11 mouse cellular contexts compared by ENCODE assay signal in the genomic region with DNA sequence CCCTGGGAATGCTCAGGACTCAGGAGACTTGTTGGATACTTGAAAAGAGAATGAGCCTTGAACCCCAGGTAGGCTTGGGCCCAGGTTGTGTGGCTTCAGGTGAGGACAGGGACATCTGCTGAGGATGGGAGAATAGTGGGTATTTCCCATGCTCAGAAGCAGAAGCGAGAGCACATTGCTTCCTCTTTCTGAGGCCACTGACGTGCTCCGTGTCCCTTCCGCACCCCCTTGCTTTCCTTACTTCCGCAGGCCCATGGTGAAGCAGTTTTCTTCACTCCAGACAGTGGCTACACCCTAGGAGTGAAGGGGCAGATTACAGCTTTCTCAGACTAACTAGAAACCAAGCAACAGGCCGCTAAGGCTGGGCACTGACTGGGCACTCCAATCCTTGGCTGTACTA. TPM values are rescaled to one million over a fixed set of nuclear protein-coding genes. Genes with fewer than 3 reads are reported as not detected.
A peak's percentile ranks its signal among the peaks of the same experiment; 100 is the strongest.
DNase-seq lines count a peak whose midpoint lies in the region; ATAC-seq and TF ChIP-seq lines count a peak whose summit lies in the region.
"Had no signal": no experiment of that assay in that cellular context is flagged by ENCODE, and none has a peak within 500 bp of the region (broad histone marks: within the 10 kb centered on the region; RNA-seq: fewer than 3 reads in every experiment).

No protein-coding gene starts in this region.

- no peak for TF ChIP-seq CTCF in stomach, postnatal 0 days (IDR thresholded peaks at IDR 0.05; ENCODE audit: low read depth)

- no peak overlapping the region for H3K4me2 ChIP-seq in stomach, embryonic 16.5 days (ENCODE audit: low read depth, low read length)
- H3K4me2 ChIP-seq in stomach, postnatal 0 days (replicated peaks; ENCODE audit: low read depth) = no peak overlapping the region
- no peak overlapping the region for H3K4me2 ChIP-seq in heart, embryonic 15.5 days
- no peak overlapping the region for H3K4me2 ChIP-seq in hindbrain, embryonic 11.5 days (replicated peaks; ENCODE audit: low read depth, low read length)
- no peak overlapping the region for H3K4me2 ChIP-seq in kidney, embryonic 16.5 days (replicated peaks; ENCODE audit: low read depth, low read length)
- H3K4me2 ChIP-seq: hindbrain, embryonic 15.5 days; stomach, embryonic 15.5 days had no signal

- no peaks in the 10 kb centered on the region for H3K27me3 ChIP-seq in stomach, embryonic 16.5 days (ENCODE audit: control insufficient read depth, insufficient read depth, low read length)
- H3K27me3 ChIP-seq in stomach, postnatal 0 days (ENCODE audit: control insufficient read depth, insufficient read depth, low read length) = no peaks in the 10 kb centered on the region
- 0 out of 2 replicates have a peak, but pooled peaks cover 4% of the 10 kb centered on the region for H3K27me3 ChIP-seq in heart, embryonic 15.5 days
- no peaks in the 10 kb centered on the region for H3K27me3 ChIP-seq in hindbrain, embryonic 11.5 days (ENCODE audit: control insufficient read depth, insufficient read depth, low read length)
- H3K27me3 ChIP-seq in kidney, embryonic 16.5 days (ENCODE audit: insufficient read depth, low read length) = no peaks in the 10 kb centered on the region
- H3K27me3 ChIP-seq: hindbrain, embryonic 15.5 days; stomach, embryonic 15.5 days had no signal

- no peaks in the 10 kb centered on the region for H3K79me2 ChIP-seq in macrophage (ENCODE audit: inconsistent target)

- ATAC-seq in stomach, embryonic 16.5 days (ENCODE audit: insufficient read depth, low FRiP score) = peak; percentile 50; the same call in 1 of the 2 replicates
- no peak for ATAC-seq in stomach, postnatal 0 days (ENCODE audit: low FRiP score, low TSS enrichment)
- ATAC-seq in heart, embryonic 15.5 days (replicated peaks; ENCODE audit: insufficient number of reproducible peaks, insufficient read depth, low FRiP score, low read depth) = 0 out of 2 replicates have a peak, but pooled peaks have one; percentile 6
- no peak for ATAC-seq in hindbrain, embryonic 11.5 days (ENCODE audit: low FRiP score)
- ATAC-seq in kidney, embryonic 16.5 days (ENCODE audit: low FRiP score, low TSS enrichment) = no peak

- no peak for TF ChIP-seq EP300 in stomach, postnatal 0 days (optimal IDR thresholded peaks at IDR 0.05)

- 79% methylated on average over 6 of the region's 6 CpGs for WGBS in stomach, embryonic 16.5 days
- WGBS in stomach, postnatal 0 days = 85% methylated on average over 6 of the region's 6 CpGs
- WGBS in heart, embryonic 15.5 days = 84% methylated on average over 6 of the region's 6 CpGs
- 5% methylated on average over 6 of the region's 6 CpGs for WGBS in macrophage (ENCODE audit: missing documents)
- WGBS in hindbrain, embryonic 11.5 days = 87% methylated on average over 6 of the region's 6 CpGs
- WGBS in kidney, embryonic 16.5 days = 90% methylated on average over 6 of the region's 6 CpGs

- H3K9me3 ChIP-seq in stomach, embryonic 16.5 days (replicated peaks; ENCODE audit: control insufficient read depth, low read length) = no peaks in the 10 kb centered on the region
- no peaks in the 10 kb centered on the region for H3K9me3 ChIP-seq in stomach, postnatal 0 days (ENCODE audit: control insufficient read depth, low read length)
- no peaks in the 10 kb centered on the region for H3K9me3 ChIP-seq in heart, embryonic 15.5 days (replicated peaks)
- no peaks in the 10 kb centered on the region for H3K9me3 ChIP-seq in hindbrain, embryonic 11.5 days (ENCODE audit: control insufficient read depth, low read length)
- H3K9me3 ChIP-seq in kidney, embryonic 16.5 days (ENCODE audit: low read length) = no peaks in the 10 kb centered on the region
- H3K9me3 ChIP-seq: hindbrain, embryonic 15.5 days; stomach, embryonic 15.5 days had no signal

- DNase-seq in stomach, postnatal 0 days (ENCODE audit: low spot score) = no peak
- DNase-seq in hindbrain, embryonic 11.5 days (ENCODE audit: low spot score) = no peak
- no peak for DNase-seq in testis, postnatal 14 days (ENCODE audit: low spot score)
- DNase-seq: cerebellum, adult 9-10 months had no signal

- no peak overlapping the region for H3K9ac ChIP-seq in stomach, embryonic 16.5 days (ENCODE audit: low read length)
- no peak overlapping the region for H3K9ac ChIP-seq in stomach, postnatal 0 days (ENCODE audit: low read length)
- H3K9ac ChIP-seq in heart, embryonic 15.5 days = no peak overlapping the region
- no peak overlapping the region for H3K9ac ChIP-seq in hindbrain, embryonic 11.5 days (ENCODE audit: low read depth, low read length)
- no peak overlapping the region for H3K9ac ChIP-seq in kidney, embryonic 16.5 days (replicated peaks; ENCODE audit: low read length)
- H3K9ac ChIP-seq: hindbrain, embryonic 15.5 days; stomach, embryonic 15.5 days had no signal

- no peaks in the 10 kb centered on the region for H3K4me1 ChIP-seq in stomach, embryonic 16.5 days (ENCODE audit: control insufficient read depth, insufficient read depth, low read length)
- H3K4me1 ChIP-seq in stomach, postnatal 0 days (replicated peaks; ENCODE audit: control insufficient read depth, insufficient read depth) = no peaks in the 10 kb centered on the region
- no peaks in the 10 kb centered on the region for H3K4me1 ChIP-seq in heart, embryonic 15.5 days (replicated peaks)
- H3K4me1 ChIP-seq in hindbrain, embryonic 11.5 days (replicated peaks; ENCODE audit: control insufficient read depth, insufficient read depth, low read length) = no peaks in the 10 kb centered on the region
- no peaks in the 10 kb centered on the region for H3K4me1 ChIP-seq in kidney, embryonic 16.5 days (ENCODE audit: insufficient read depth, low read length)
- H3K4me1 ChIP-seq: hindbrain, embryonic 15.5 days; stomach, embryonic 15.5 days had no signal

- no peaks in the 10 kb centered on the region for H3K36me3 ChIP-seq in stomach, embryonic 16.5 days (ENCODE audit: control insufficient read depth, insufficient read depth, low read length)
- H3K36me3 ChIP-seq in stomach, postnatal 0 days (ENCODE audit: control insufficient read depth, insufficient read depth, low read length) = no peaks in the 10 kb centered on the region
- no peaks in the 10 kb centered on the region for H3K36me3 ChIP-seq in heart, embryonic 15.5 days
- H3K36me3 ChIP-seq in macrophage (ENCODE audit: inconsistent target) = no peaks in the 10 kb centered on the region
- no peaks in the 10 kb centered on the region for H3K36me3 ChIP-seq in hindbrain, embryonic 11.5 days (ENCODE audit: control insufficient read depth, insufficient read depth, low read length)
- no peaks in the 10 kb centered on the region for H3K36me3 ChIP-seq in kidney, embryonic 16.5 days (ENCODE audit: insufficient read depth, low read length)
- H3K36me3 ChIP-seq: hindbrain, embryonic 15.5 days; stomach, embryonic 15.5 days had no signal

- H3K4me3 ChIP-seq in stomach, embryonic 16.5 days (replicated peaks; ENCODE audit: low read length) = no peak overlapping the region
- no peak overlapping the region for H3K4me3 ChIP-seq in stomach, postnatal 0 days (ENCODE audit: low read depth, low read length)
- H3K4me3 ChIP-seq in heart, embryonic 15.5 days = no peak overlapping the region
- H3K4me3 ChIP-seq in macrophage (ENCODE audit: inconsistent target) = no peak overlapping the region
- no peak overlapping the region for H3K4me3 ChIP-seq in hindbrain, embryonic 11.5 days (ENCODE audit: low read depth, low read length)
- no peak overlapping the region for H3K4me3 ChIP-seq in kidney, embryonic 16.5 days (ENCODE audit: low read length)
- H3K4me3 ChIP-seq: hindbrain, embryonic 15.5 days; stomach, embryonic 15.5 days had no signal

- H3K27ac ChIP-seq in stomach, embryonic 16.5 days (ENCODE audit: low read length) = peak overlapping the region; percentile 20; the same call in 1 of the 2 replicates
- H3K27ac ChIP-seq in stomach, postnatal 0 days (replicated peaks) = no peak overlapping the region
- H3K27ac ChIP-seq in heart, embryonic 15.5 days = no peak overlapping the region
- H3K27ac ChIP-seq in macrophage = peak overlapping the region; percentile 100
- H3K27ac ChIP-seq in hindbrain, embryonic 11.5 days (ENCODE audit: low read depth, low read length) = no peak overlapping the region
- H3K27ac ChIP-seq in kidney, embryonic 16.5 days (ENCODE audit: low read length) = no peak overlapping the region
- H3K27ac ChIP-seq: hindbrain, embryonic 15.5 days; stomach, embryonic 15.5 days had no signal

RNA-seq across cellular contexts. Expression of gene Il10ra, which starts 22.9 kb away (rescaled TPM):
- 1.6 and 1.7 TPM in 2 replicates for polyA plus RNA-seq in stomach, embryonic 16.5 days (2015; fragmentation: Nextera tagmentation; extraction: Ambion mirVana)
- polyA plus RNA-seq in stomach, postnatal 0 days (2015; fragmentation: Nextera tagmentation; extraction: Ambion mirVana) = 1.0 and 1.1 TPM in 2 replicates
- polyA plus RNA-seq in heart, embryonic 15.5 days (2015; fragmentation: Nextera tagmentation; extraction: Ambion mirVana) = 0.84 and 1.7 TPM in 2 replicates
- total RNA-seq in macrophage (2018; cell fraction: chromatin; rRNA removed) = 100 to 1,000 TPM; 199 to 663 (median 293) TPM
- total RNA-seq in macrophage (2018; cell fraction: cytosol; rRNA removed) = 100 to 1,000 TPM in 25 of 26 experiments, 10 to 100 TPM in 1; 81.1 to 253 (median 147) TPM
- 100 to 1,000 TPM; 160 to 690 (median 355) TPM for total RNA-seq in macrophage (2018; cell fraction: nucleus; rRNA removed)
- polyA plus RNA-seq in macrophage (2018) = 35.9 to 150 TPM (median 72.1 TPM) in 3 replicates
- 0.49 and 0.51 TPM in 2 replicates for polyA plus RNA-seq in hindbrain, embryonic 11.5 days (2014; fragmentation: Nextera tagmentation; extraction: Ambion mirVana)
- polyA plus RNA-seq in kidney, embryonic 16.5 days (2015; fragmentation: Nextera tagmentation; extraction: Ambion mirVana) = 0.65 and 0.92 TPM in 2 replicates

RNA-seq across cellular contexts. Expression of gene Tmprss4, which starts 42.2 kb away (rescaled TPM):
- polyA plus RNA-seq in stomach, embryonic 16.5 days (2015; fragmentation: Nextera tagmentation; extraction: Ambion mirVana) = 31.5 and 40.1 TPM in 2 replicates
- 23.4 and 25.3 TPM in 2 replicates for polyA plus RNA-seq in stomach, postnatal 0 days (2015; fragmentation: Nextera tagmentation; extraction: Ambion mirVana)
- 0.21 and 0.85 TPM in 2 replicates for polyA plus RNA-seq in heart, embryonic 15.5 days (2015; fragmentation: Nextera tagmentation; extraction: Ambion mirVana)
- total RNA-seq in macrophage (2018; cell fraction: chromatin; rRNA removed) = 10 to 100 TPM in 10 of 26 experiments, 1 to 10 TPM in 15, under 1 TPM in 1; 0.50 to 23.3 (median 5.6) TPM
- total RNA-seq in macrophage (2018; cell fraction: cytosol; rRNA removed) = 1 to 10 TPM in 21 of 26 experiments, under 1 TPM in 5; 0.33 to 4.7 (median 1.7) TPM
- total RNA-seq in macrophage (2018; cell fraction: nucleus; rRNA removed) = 10 to 100 TPM in 5 of 26 experiments, 1 to 10 TPM in 19, under 1 TPM in 1, not detected in 1; 0.75 to 14.9 (median 5.3) TPM
- 0.54 to 2.3 TPM (median 2.1 TPM) in 3 replicates for polyA plus RNA-seq in macrophage (2018)
- polyA plus RNA-seq in hindbrain, embryonic 11.5 days (2014; fragmentation: Nextera tagmentation; extraction: Ambion mirVana) = 0.15 TPM in 1 of 2 replicates, not detected in the other
- polyA plus RNA-seq in kidney, embryonic 16.5 days (2015; fragmentation: Nextera tagmentation; extraction: Ambion mirVana) = 0.33 and 0.61 TPM in 2 replicates
- polyA plus RNA-seq: forebrain, embryonic 11.5 days had no signal

Comparison
In these comparisons a context has a peak if more than half of its experiments do, and no peak if none do; other contexts are left out.
1. ATAC-seq: peak in stomach, embryonic 16.5 days (single experiment) and heart, embryonic 15.5 days (single experiment); none in stomach, postnatal 0 days (single experiment), hindbrain, embryonic 11.5 days (single experiment) and kidney, embryonic 16.5 days (single experiment).
2. H3K27ac ChIP-seq: peak in stomach, embryonic 16.5 days (single experiment) and macrophage (single experiment); none in stomach, postnatal 0 days (single experiment), heart, embryonic 15.5 days (single experiment), hindbrain, embryonic 11.5 days (single experiment) and kidney, embryonic 16.5 days (single experiment).
3. RNA of gene Il10ra, which starts 22.9 kb away (polyA plus RNA-seq): 35.9 to 150 TPM in macrophage; 1.6 to 1.7 TPM in stomach, embryonic 16.5 days, 1.0 to 1.1 TPM in stomach, postnatal 0 days, 0.84 to 1.7 TPM in heart, embryonic 15.5 days, 0.65 to 0.92 TPM in kidney, embryonic 16.5 days and 0.49 to 0.51 TPM in hindbrain, embryonic 11.5 days; every median in the first group is over 10 times any median in the second.